Mouse (Mus musculus) heart, embryonic 14.5 days (tissue): Measurements from ENCODE around the gene Rsbn1l. TPM values are rescaled to one million over a fixed set of nuclear protein-coding genes. Genes with fewer than 3 reads are reported as not detected.

Source experiments
- ATAC-seq: fragments of 200-750 bp; cut with Nextera tagmentation; 2 replicates; pipeline ENCODE4 v1.8.0; 2017; ENCODE audit warnings: low read depth, moderate TSS enrichment; ENCODE audit not compliant: insufficient number of reproducible peaks, insufficient read depth, low FRiP score
- H3K27ac ChIP-seq, 2 experiments: fragments of 200-500 bp in 1 of 2; fragments of 300-500 bp in 1 of 2; sonication (generic) in 1 of 2; replicated peaks in 1 of 2; 2 replicates each; pipeline ENCODE4 v1.5.1; 2012 to 2014; ENCODE audit warnings: low read depth in 2 of 2, low read length in 2 of 2, control low read depth in 1 of 2, mild to moderate bottlenecking in 1 of 2, mixed read lengths in 1 of 2; ENCODE audit not compliant: control insufficient read depth in 1 of 2, insufficient read depth in 1 of 2
- H3K27me3 ChIP-seq: fragments of 300-500 bp; sonication (generic); 2 replicates; pipeline ENCODE4 v1.6.1; 2014; ENCODE audit warnings: mild to moderate bottlenecking, low read length, control low read depth; ENCODE audit not compliant: control insufficient read depth, insufficient read depth
- H3K36me3 ChIP-seq: fragments of 300-500 bp; sonication (generic); 2 replicates; pipeline ENCODE4 v1.6.1; 2014; ENCODE audit warnings: mild to moderate bottlenecking, control low read depth, low read length, mixed read lengths; ENCODE audit not compliant: control insufficient read depth, insufficient read depth
- H3K4me1 ChIP-seq, 2 experiments: fragments of 200-500 bp in 1 of 2; fragments of 300-500 bp in 1 of 2; sonication (generic) in 1 of 2; 2 replicates each; pipeline ENCODE4 v1.6.1; 2012 to 2014; ENCODE audit warnings: low read length in 2 of 2, control low read depth in 1 of 2, mixed read lengths in 1 of 2; ENCODE audit not compliant: control insufficient read depth in 2 of 2, insufficient read depth in 2 of 2
- H3K4me2 ChIP-seq: fragments of 300-500 bp; sonication (generic); 2 replicates; pipeline ENCODE4 v1.6.1; 2014; ENCODE audit warnings: mild to moderate bottlenecking, low read length
- H3K4me3 ChIP-seq, 2 experiments: fragments of 200-500 bp in 1 of 2; fragments of 300-500 bp in 1 of 2; sonication (generic) in 1 of 2; 2 replicates each; pipeline ENCODE4 v1.5.1; 2012 to 2014; ENCODE audit warnings: low read length in 2 of 2, mild to moderate bottlenecking in 2 of 2, control low read depth in 1 of 2, low read depth in 1 of 2, moderate library complexity in 1 of 2; ENCODE audit not compliant: control insufficient read depth in 1 of 2, insufficient read depth in 1 of 2
- H3K9ac ChIP-seq: fragments of 300-500 bp; sonication (generic); 2 replicates; pipeline ENCODE4 v1.6.1; 2014; ENCODE audit warnings: mild to moderate bottlenecking, low read length
- H3K9me3 ChIP-seq: fragments of 300-500 bp; sonication (generic); 2 replicates; pipeline ENCODE4 v1.6.1; 2016; ENCODE audit warnings: low read length, control low read depth; ENCODE audit not compliant: control insufficient read depth
- WGBS: fragments of 180-500 bp; shearing (Covaris S2); extraction: QIAGEN DNeasy Blood & Tissue Kit; methylation state at CpG from one replicate; pipeline ENCODE4 v1.1.7; 2014; 5-methylcytosine and 5-hydroxymethylcytosine counted together
- polyA plus RNA-seq: library from polyadenylated mRNA; unstranded; fragments of >200 nt; fragmentation: Nextera tagmentation; extraction: Ambion mirVana; gene quantifications from 2 replicates; pipeline ENCODE4 v1.2.1, GENCODE M21; 2014

Gene Rsbn1l
- polyA plus RNA-seq, 1 experiment from 2014 or later, result 7.9 TPM

DNA sequence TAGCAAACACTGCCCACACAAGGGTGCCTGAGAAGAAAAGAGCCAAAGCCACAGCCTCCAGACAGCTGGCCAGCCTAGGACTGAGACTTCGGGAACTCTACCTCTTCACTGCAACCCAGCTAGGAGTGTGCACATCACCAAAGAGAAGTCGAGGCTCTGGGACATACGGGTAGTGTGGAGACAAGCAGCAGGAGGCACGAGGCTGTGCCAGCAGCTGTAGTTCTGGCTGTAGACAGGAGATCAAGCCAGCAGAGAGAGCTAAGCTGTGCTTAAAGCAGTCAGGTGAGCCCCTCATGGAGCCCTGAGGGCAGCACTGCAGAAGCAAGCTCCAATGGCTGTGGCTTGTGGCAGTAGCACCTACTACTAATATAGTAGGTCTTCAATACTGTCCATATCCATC lies 15.5 kb downstream of the Rsbn1l start:
- Histone ChIP-seq H3K4me1 (peaks cover 31 to 53% of the 10 kb centered on the region in 2 experiments), H3K4me2 (peak overlapping the region; percentile 19), H3K9me3 (no peaks in the 10 kb centered on the region), H3K4me3 (no peak overlapping the region), H3K9ac (peak overlapping the region; percentile 18; the same call in 1 of the 2 replicates), H3K27ac (peak overlapping the region; percentile 89 to 96), H3K27me3 (no peaks in the 10 kb centered on the region), H3K36me3 (no peaks in the 10 kb centered on the region)
- 53% methylated on average over 4 of the region's 4 CpGs for WGBS
- ATAC-seq, result no peak

- Histone ChIP-seq H3K4me1 (peaks cover 29 to 50% of the 10 kb centered on the region in 2 experiments), H3K9me3 (no peaks in the 10 kb centered on the region), H3K27ac (peak overlapping the region; percentile 89 to 96), H3K4me3 (no peak overlapping the region), H3K27me3 (no peaks in the 10 kb centered on the region), H3K9ac (peak overlapping the region; percentile 18; the same call in 1 of the 2 replicates), H3K4me2 (peak overlapping the region; percentile 19), H3K36me3 (no peaks in the 10 kb centered on the region)
- 37% methylated on average over 6 of the region's 6 CpGs for WGBS
- ATAC-seq, result peak; percentile 58; the same call in 1 of the 2 replicates
These were observed 16.1 kb downstream of the Rsbn1l start for GRCm38 (mm10) chr5:20940040-20940571.

DNA sequence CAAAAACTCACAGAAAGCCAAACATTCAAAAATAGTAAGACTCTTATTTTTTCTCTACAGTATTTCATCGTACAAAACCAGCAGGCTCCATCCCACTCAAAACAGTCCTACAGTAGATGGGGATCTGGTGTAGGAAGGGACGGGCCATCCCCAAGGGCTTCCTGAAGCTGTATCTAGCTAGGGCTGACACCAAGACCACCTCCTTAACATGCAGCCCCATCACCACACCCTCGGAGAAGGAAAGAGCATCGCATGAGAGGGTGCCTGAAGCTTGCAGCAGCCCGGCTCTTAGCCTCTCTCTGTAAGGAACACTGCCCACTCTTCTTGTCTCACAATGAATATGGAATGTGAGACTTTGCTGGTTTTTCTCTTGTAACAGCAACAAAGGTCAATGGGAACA lies 17.7 kb downstream of the Rsbn1l start:
- Histone ChIP-seq H3K4me3 (no peak overlapping the region), H3K9me3 (no peaks in the 10 kb centered on the region), H3K4me1 (peaks cover 29 to 57% of the 10 kb centered on the region in 2 experiments), H3K27me3 (no peaks in the 10 kb centered on the region), H3K27ac (peak overlapping the region; percentile 89 to 96), H3K9ac (peak overlapping the region; percentile 4; the same call in 1 of the 2 replicates), H3K36me3 (no peaks in the 10 kb centered on the region), H3K4me2 (no peak overlapping the region)
- ATAC-seq, result no peak
- WGBS, result 30% methylated on average over 5 of the region's 5 CpGs

DNA sequence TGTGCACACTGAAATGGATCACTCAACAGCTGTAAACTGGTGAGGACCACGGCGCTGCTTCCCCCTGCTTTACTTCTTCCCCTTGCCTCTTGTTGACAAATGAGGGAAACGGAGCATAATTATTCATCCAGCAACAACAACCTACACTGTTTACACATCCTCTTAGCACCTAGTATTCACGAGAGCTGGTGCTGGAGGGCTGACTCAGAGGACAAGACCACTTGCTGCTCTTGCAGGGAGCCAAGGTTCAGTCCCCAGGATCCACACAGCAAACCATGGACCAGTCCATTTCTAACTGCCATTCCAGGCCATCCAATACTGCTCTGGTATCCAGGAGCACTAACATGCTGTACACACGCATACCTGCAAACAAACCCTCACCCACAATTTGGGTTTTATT lies 20.3 kb downstream of the Rsbn1l start:
- Histone ChIP-seq H3K4me1 (peaks cover 26 to 51% of the 10 kb centered on the region in 2 experiments), H3K36me3 (no peaks in the 10 kb centered on the region), H3K27ac (no peak overlapping the region), H3K9ac (no peak overlapping the region), H3K27me3 (no peaks in the 10 kb centered on the region), H3K9me3 (no peaks in the 10 kb centered on the region), H3K4me3 (no peak overlapping the region), H3K4me2 (no peak overlapping the region)
- WGBS, result 55% methylated on average over 5 of the region's 5 CpGs
- ATAC-seq, result no peak

DNA sequence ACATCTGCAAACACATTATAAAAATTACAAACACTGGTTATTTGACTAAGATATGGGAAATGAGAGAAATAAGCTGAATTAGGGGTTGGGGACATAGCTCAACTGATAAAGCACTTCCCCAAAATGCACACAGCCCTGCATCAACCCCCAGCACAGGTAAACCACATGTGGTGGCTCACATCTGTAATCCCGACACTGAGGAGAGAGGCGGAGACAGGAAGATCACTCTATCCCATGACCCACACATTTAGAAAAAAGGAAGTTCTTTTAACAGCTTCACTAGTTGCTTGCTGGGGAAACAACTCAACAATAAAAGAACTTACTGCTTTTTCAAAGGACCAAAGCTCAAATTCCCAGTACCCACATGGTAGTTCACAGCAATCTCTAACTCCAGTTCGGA lies 23.6 kb downstream of the Rsbn1l start:
- no peaks in the 10 kb centered on the region for H3K27me3 ChIP-seq
- H3K27ac ChIP-seq, result no peak overlapping the region
- H3K4me3 ChIP-seq, result no peak overlapping the region
- 90% methylated on average over 3 of the region's 3 CpGs for WGBS
- no peak overlapping the region for H3K9ac ChIP-seq
- ATAC-seq, result no peak
- H3K4me1 ChIP-seq, result peaks cover 7 to 45% of the 10 kb centered on the region in 2 experiments
- H3K9me3 ChIP-seq, result no peaks in the 10 kb centered on the region
- H3K36me3 ChIP-seq, result no peaks in the 10 kb centered on the region
- H3K4me2 ChIP-seq, result no peak overlapping the region

- Histone ChIP-seq H3K9ac (no peak overlapping the region), H3K27ac (peak overlapping the region in 1 of 2 experiments; percentile 72; a peak in 2 of 4 replicates), H3K27me3 (no peaks in the 10 kb centered on the region), H3K4me1 (peaks cover 7 to 45% of the 10 kb centered on the region in 2 experiments), H3K4me2 (peak overlapping the region; percentile 46; the same call in 1 of the 2 replicates), H3K36me3 (no peaks in the 10 kb centered on the region), H3K4me3 (no peak overlapping the region), H3K9me3 (no peaks in the 10 kb centered on the region)
- WGBS, result 69% methylated on average over 3 of the region's 3 CpGs
- no peak for ATAC-seq
These were observed 24.9 kb downstream of the Rsbn1l start for GRCm38 (mm10) chr5:20931300-20931699.

DNA sequence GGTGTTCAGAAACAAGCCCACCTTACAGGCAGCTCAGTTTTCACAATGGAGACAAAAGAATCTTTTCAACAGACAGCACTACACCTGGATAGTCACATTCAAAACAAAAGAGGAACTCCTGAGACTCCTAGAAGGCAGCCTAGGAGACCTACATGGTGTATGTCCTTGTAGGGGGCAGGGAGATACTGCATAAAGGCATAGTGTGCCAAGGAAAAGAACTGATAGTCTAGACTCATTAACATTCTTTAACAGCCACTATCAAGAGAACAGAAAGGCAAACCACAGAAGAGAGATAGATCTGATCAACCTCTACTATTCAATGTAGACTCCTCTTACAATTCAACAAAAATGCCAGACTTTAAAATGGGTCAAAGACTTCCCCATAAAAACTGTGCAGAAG lies 25.8 kb downstream of the Rsbn1l start:
- peak; percentile 57; the same call in 1 of the 2 replicates for ATAC-seq
- no peak overlapping the region for H3K9ac ChIP-seq
- no peaks in the 10 kb centered on the region for H3K36me3 ChIP-seq
- H3K27ac ChIP-seq, result peak overlapping the region; percentile 64 to 72; a peak in 3 of 4 replicates
- peaks cover 4 to 36% of the 10 kb centered on the region in 2 experiments for H3K4me1 ChIP-seq
- H3K4me2 ChIP-seq, result peak overlapping the region; percentile 46
- no peaks in the 10 kb centered on the region for H3K27me3 ChIP-seq
- H3K9me3 ChIP-seq, result no peaks in the 10 kb centered on the region
- H3K4me3 ChIP-seq, result no peak overlapping the region

- Histone ChIP-seq H3K4me1 (peaks cover 4 to 36% of the 10 kb centered on the region in 2 experiments), H3K9ac (no peak overlapping the region), H3K27me3 (no peaks in the 10 kb centered on the region), H3K9me3 (no peaks in the 10 kb centered on the region), H3K4me3 (no peak overlapping the region), H3K36me3 (no peaks in the 10 kb centered on the region), H3K27ac (peak overlapping the region; percentile 72), H3K4me2 (peak overlapping the region; percentile 46)
- 35% methylated on average over 6 of the region's 6 CpGs for WGBS
- ATAC-seq, result peak; percentile 20; the same call in 1 of the 2 replicates
These were observed 26.5 kb downstream of the Rsbn1l start for GRCm38 (mm10) chr5:20929669-20930151.
